Mouse (Mus musculus) midbrain, embryonic 11.5 days (tissue): ENCODE results near the gene Umps. TPM values are rescaled to one million over a fixed set of nuclear protein-coding genes. Genes with fewer than 3 reads are reported as not detected.

Experiments
- ATAC-seq: fragments of 200-750 bp; cut with Nextera tagmentation; 2 replicates; pipeline ENCODE4 v1.8.0; 2017; ENCODE audit warnings: moderate TSS enrichment, moderate library complexity; ENCODE audit not compliant: low FRiP score
- DNase-seq: peaks from one replicate; pipeline ENCODE4 v3.0.0; 2015; ENCODE audit warnings: low spot score; ENCODE audit errors: missing footprints
- H3K27ac ChIP-seq: fragments of 300-500 bp; sonication (generic); 2 replicates; pipeline ENCODE4 v1.5.1; 2014; ENCODE audit warnings: low read depth, low read length
- H3K27me3 ChIP-seq: fragments of 300-500 bp; sonication (generic); 2 replicates; pipeline ENCODE4 v1.6.1; 2014; ENCODE audit warnings: mild to moderate bottlenecking, low read length, moderate library complexity, mixed read lengths; ENCODE audit not compliant: control insufficient read depth, insufficient read depth
- H3K36me3 ChIP-seq: fragments of 300-500 bp; sonication (generic); 2 replicates; pipeline ENCODE4 v1.6.1; 2014; ENCODE audit warnings: mild to moderate bottlenecking, low read length, moderate library complexity, mixed read lengths; ENCODE audit not compliant: control insufficient read depth, insufficient read depth
- H3K4me1 ChIP-seq: fragments of 300-500 bp; sonication (generic); 2 replicates; pipeline ENCODE4 v1.6.1; 2014; ENCODE audit warnings: low read length; ENCODE audit not compliant: control insufficient read depth, insufficient read depth
- H3K4me2 ChIP-seq: fragments of 300-500 bp; sonication (generic); 2 replicates; pipeline ENCODE4 v1.6.1; 2014; ENCODE audit warnings: mild to moderate bottlenecking, moderate library complexity
- H3K4me3 ChIP-seq: fragments of 300-500 bp; sonication (generic); 2 replicates; pipeline ENCODE4 v1.5.1; 2014; ENCODE audit warnings: low read depth, low read length
- H3K9ac ChIP-seq: fragments of 300-500 bp; sonication (generic); 2 replicates; pipeline ENCODE4 v1.6.1; 2014; ENCODE audit warnings: low read length
- H3K9me3 ChIP-seq: fragments of 300-500 bp; sonication (generic); 2 replicates; pipeline ENCODE4 v1.6.1; 2016; ENCODE audit warnings: low read length; ENCODE audit not compliant: control insufficient read depth
- WGBS: fragments of 180-500 bp; shearing (Covaris S2); extraction: QIAGEN DNeasy Blood & Tissue Kit; methylation state at CpG from one replicate; pipeline ENCODE4 v1.1.7; 2014; 5-methylcytosine and 5-hydroxymethylcytosine counted together
- polyA plus RNA-seq: library from polyadenylated mRNA; unstranded; fragments of >200 nt; fragmentation: Nextera tagmentation; extraction: Ambion mirVana; gene quantifications from 2 replicates; pipeline ENCODE4 v1.2.1, GENCODE M21; 2014

Gene Umps
- polyA plus RNA-seq, 1 experiment from 2014 or later, result 72.9 TPM

GRCm38 (mm10) chr16:33939133-33939531 is 27.7 kb downstream of the Umps start:
- Histone ChIP-seq H3K4me1 (0 out of 2 replicates have a peak, but pooled peaks cover 2% of the 10 kb centered on the region), H3K36me3 (no peaks in the 10 kb centered on the region), H3K27ac (no peak overlapping the region), H3K4me3 (no peak overlapping the region), H3K9ac (no peak overlapping the region), H3K9me3 (no peaks in the 10 kb centered on the region), H3K4me2 (no peak overlapping the region), H3K27me3 (no peaks in the 10 kb centered on the region)
- 83% methylated on average over 2 of the region's 2 CpGs for WGBS
- no peak for ATAC-seq
- DNase-seq, result no peak

- no peaks in the 10 kb centered on the region for H3K27me3 ChIP-seq
- no peak overlapping the region for H3K27ac ChIP-seq
- ATAC-seq, result no peak
- H3K4me1 ChIP-seq, result 0 out of 2 replicates have a peak, but pooled peaks cover 2% of the 10 kb centered on the region
- H3K4me3 ChIP-seq, result no peak overlapping the region
- DNase-seq, result no peak
- H3K9me3 ChIP-seq, result no peaks in the 10 kb centered on the region
- no peak overlapping the region for H3K4me2 ChIP-seq
- H3K9ac ChIP-seq, result no peak overlapping the region
- no peaks in the 10 kb centered on the region for H3K36me3 ChIP-seq
- WGBS, result 81% methylated on average over 12 of the region's 12 CpGs
Measured at GRCm38 (mm10) chr16:33938311-33939132, 28.3 kb downstream of the Umps start.

- no peak overlapping the region for H3K9ac ChIP-seq
- H3K4me2 ChIP-seq, result no peak overlapping the region
- no peak overlapping the region for H3K4me3 ChIP-seq
- DNase-seq, result no peak
- no peaks in the 10 kb centered on the region for H3K27me3 ChIP-seq
- no peaks in the 10 kb centered on the region for H3K9me3 ChIP-seq
- H3K4me1 ChIP-seq, result 0 out of 2 replicates have a peak, but pooled peaks cover 2% of the 10 kb centered on the region
- 88% methylated on average over 8 of the region's 8 CpGs for WGBS
- H3K27ac ChIP-seq, result no peak overlapping the region
- ATAC-seq, result no peak
- H3K36me3 ChIP-seq, result no peaks in the 10 kb centered on the region
Measured at GRCm38 (mm10) chr16:33937567-33937966, 29.3 kb downstream of the Umps start.

- Histone ChIP-seq H3K27ac (no peak overlapping the region), H3K4me2 (no peak overlapping the region), H3K9ac (no peak overlapping the region), H3K36me3 (no peaks in the 10 kb centered on the region), H3K27me3 (no peaks in the 10 kb centered on the region), H3K4me1 (0 out of 2 replicates have a peak, but pooled peaks cover 2% of the 10 kb centered on the region), H3K4me3 (no peak overlapping the region), H3K9me3 (no peaks in the 10 kb centered on the region)
- 89% methylated on average over 4 of the region's 4 CpGs for WGBS
- DNase-seq, result no peak
- no peak for ATAC-seq
Measured at GRCm38 (mm10) chr16:33936885-33937284, 30.0 kb downstream of the Umps start.

GRCm38 (mm10) chr16:33935407-33935785 is 31.4 kb downstream of the Umps start:
- Histone ChIP-seq H3K4me1 (no peaks in the 10 kb centered on the region), H3K9me3 (no peaks in the 10 kb centered on the region), H3K4me2 (no peak overlapping the region), H3K27me3 (no peaks in the 10 kb centered on the region), H3K9ac (no peak overlapping the region), H3K27ac (no peak overlapping the region), H3K4me3 (no peak overlapping the region), H3K36me3 (no peaks in the 10 kb centered on the region)
- no peak for DNase-seq
- ATAC-seq, result no peak
- WGBS, result 96% methylated on average over 6 of the region's 6 CpGs

GRCm38 (mm10) chr16:33934701-33935406 is 32.0 kb downstream of the Umps start:
- H3K4me2 ChIP-seq, result no peak overlapping the region
- no peak overlapping the region for H3K4me3 ChIP-seq
- 82% methylated on average over 5 of the region's 5 CpGs for WGBS
- no peak overlapping the region for H3K27ac ChIP-seq
- H3K27me3 ChIP-seq, result no peaks in the 10 kb centered on the region
- H3K9me3 ChIP-seq, result no peaks in the 10 kb centered on the region
- no peak for ATAC-seq
- H3K4me1 ChIP-seq, result no peaks in the 10 kb centered on the region
- H3K36me3 ChIP-seq, result no peaks in the 10 kb centered on the region
- H3K9ac ChIP-seq, result no peak overlapping the region
- no peak for DNase-seq

GRCm38 (mm10) chr16:33933411-33933810 is 33.4 kb downstream of the Umps start:
- H3K4me3 ChIP-seq, result no peak overlapping the region
- no peak for DNase-seq
- H3K9ac ChIP-seq, result no peak overlapping the region
- WGBS, result 91% methylated on average over 11 of the region's 11 CpGs
- H3K27ac ChIP-seq, result no peak overlapping the region
- H3K4me1 ChIP-seq, result no peaks in the 10 kb centered on the region
- H3K9me3 ChIP-seq, result no peaks in the 10 kb centered on the region
- no peaks in the 10 kb centered on the region for H3K36me3 ChIP-seq
- ATAC-seq, result no peak
- no peaks in the 10 kb centered on the region for H3K27me3 ChIP-seq
- no peak overlapping the region for H3K4me2 ChIP-seq

GRCm38 (mm10) chr16:33932126-33932525 is 34.7 kb downstream of the Umps start:
- WGBS, result 61% methylated on average over 5 of the region's 5 CpGs
- DNase-seq, result no peak

GRCm38 (mm10) chr16:33931682-33932081 is 35.2 kb downstream of the Umps start:
- WGBS, result 42% methylated on average over 2 of the region's 2 CpGs
- no peak for ATAC-seq
- Histone ChIP-seq H3K9me3 (no peaks in the 10 kb centered on the region), H3K27ac (no peak overlapping the region), H3K4me3 (no peak overlapping the region), H3K4me1 (no peaks in the 10 kb centered on the region), H3K36me3 (no peaks in the 10 kb centered on the region), H3K9ac (no peak overlapping the region), H3K4me2 (no peak overlapping the region), H3K27me3 (no peaks in the 10 kb centered on the region)
- no peak for DNase-seq

More at GRCm38 (mm10) chr16:33932126-33932525, 34.7 kb downstream of the Umps start:
- Histone ChIP-seq H3K4me2 (no peak overlapping the region), H3K4me1 (no peaks in the 10 kb centered on the region), H3K4me3 (no peak overlapping the region), H3K9ac (no peak overlapping the region), H3K27me3 (no peaks in the 10 kb centered on the region), H3K9me3 (no peaks in the 10 kb centered on the region), H3K27ac (no peak overlapping the region), H3K36me3 (no peaks in the 10 kb centered on the region)
- no peak for ATAC-seq
